Mouse (Mus musculus): ENCODE results near the gene Homer3.

GRCm38 (mm10) chr8:70332070-70332877, 49.6 kb downstream of the Homer3 start:
- TF ChIP-seq CTCF (IDR thresholded peaks at IDR 0.05; ENCODE audit: low read depth, low read length) (no peak), GATA1 (IDR thresholded peaks at IDR 0.05; ENCODE audit: borderline replicate concordance, low read length) (no peak), GATA2 (IDR thresholded peaks at IDR 0.05; ENCODE audit: borderline replicate concordance, low read depth, low read length) (no peak)
